Mouse (Mus musculus) myocyte (in vitro differentiated cells): ENCODE measurements around the gene Rftn1.

Experiments used
- CEBPB ChIP-seq: IDR thresholded peaks from 2 replicates; pipeline ENCODE4 v1.6.1; 2011; ENCODE audit warnings: mild to moderate bottlenecking, moderate library complexity; ENCODE audit not compliant: poor library complexity, insufficient read depth, severe bottlenecking
- E2F4 ChIP-seq: IDR thresholded peaks from one replicate; pipeline ENCODE4 v1.6.1; 2011; ENCODE audit warnings: mild to moderate bottlenecking, control low read depth, moderate library complexity; ENCODE audit not compliant: insufficient read depth
- MAX ChIP-seq: IDR thresholded peaks from one replicate; pipeline ENCODE4 v1.6.1; 2011; ENCODE audit warnings: low read depth, mild to moderate bottlenecking, control low read depth
- MYOD1 ChIP-seq, 3 experiments: IDR thresholded peaks; one replicate each; pipeline ENCODE4 v1.6.1; 2011; ENCODE audit warnings: control low read depth in 2 of 3, low read depth in 2 of 3, mild to moderate bottlenecking in 2 of 3, moderate library complexity in 1 of 3; ENCODE audit not compliant: insufficient read length in 2 of 3, control insufficient read depth in 1 of 3
- MYOG ChIP-seq, 3 experiments: IDR thresholded peaks; one replicate each; pipeline ENCODE4 v1.6.1; 2011; ENCODE audit warnings: control low read depth in 2 of 3, low read depth in 2 of 3, mild to moderate bottlenecking in 2 of 3; ENCODE audit not compliant: insufficient read length in 2 of 3, control insufficient read depth in 1 of 3, insufficient read depth in 1 of 3
- POLR2A ChIP-seq: IDR thresholded peaks from one replicate; pipeline ENCODE4 v1.6.1; 2011; ENCODE audit warnings: low read depth, mild to moderate bottlenecking, control low read depth, moderate library complexity; ENCODE audit not compliant: insufficient read length
- POLR2AphosphoS2 ChIP-seq: IDR thresholded peaks from one replicate; pipeline ENCODE4 v1.6.1; 2011; ENCODE audit warnings: low read depth, control low read depth; ENCODE audit not compliant: insufficient read length
- REST ChIP-seq: IDR thresholded peaks from one replicate; pipeline ENCODE4 v1.6.1; 2011; ENCODE audit warnings: mild to moderate bottlenecking, control low read depth, moderate library complexity; ENCODE audit not compliant: insufficient read depth, insufficient read length
- SRF ChIP-seq: IDR thresholded peaks from one replicate; pipeline ENCODE4 v1.6.1; 2011; ENCODE audit warnings: low read depth; ENCODE audit not compliant: control insufficient read depth, insufficient read length
- TCF12 ChIP-seq: IDR thresholded peaks from one replicate; pipeline ENCODE4 v1.6.1; 2011; ENCODE audit warnings: mild to moderate bottlenecking, control low read depth; ENCODE audit not compliant: poor library complexity, insufficient read depth, severe bottlenecking
- TCF3 ChIP-seq: IDR thresholded peaks from one replicate; pipeline ENCODE4 v1.6.1; 2011; ENCODE audit warnings: low read depth, control low read depth; ENCODE audit not compliant: insufficient read length
- USF1 ChIP-seq: IDR thresholded peaks from one replicate; pipeline ENCODE4 v1.6.1; 2011; ENCODE audit warnings: low read depth, mild to moderate bottlenecking, control low read depth, moderate library complexity

GRCm38 (mm10) chr17:50183300-50183699 is 7.2 kb downstream of the Rftn1 start:
- TF ChIP-seq POLR2A = no peak
- TF ChIP-seq MYOD1 (IDR thresholded peaks at IDR 0.05; ENCODE audit: control insufficient read depth in 1 of 3, insufficient read length in 2 of 3, low read depth in 2 of 3) = no peak
- no peak for TF ChIP-seq USF1
- no peak for TF ChIP-seq E2F4
- no peak for TF ChIP-seq MYOG (IDR thresholded peaks at IDR 0.05; ENCODE audit: control insufficient read depth in 1 of 3, insufficient read depth in 1 of 3, insufficient read length in 2 of 3, low read depth in 2 of 3)
- TF ChIP-seq CEBPB = no peak
- TF ChIP-seq SRF = no peak
- no peak for TF ChIP-seq POLR2AphosphoS2
- TF ChIP-seq MAX = no peak
- TF ChIP-seq TCF12 = no peak
- TF ChIP-seq TCF3 = no peak
- TF ChIP-seq REST = no peak
